Mouse (Mus musculus) kidney, embryonic 16.5 days (tissue): ENCODE measurements at regions not wholly inside any gene's neighbourhood (a gene's known extent, or its start where the extent isn't known, plus 50 kb on each side); places are given as distances from the start of the nearest gene placed in this dataset.
A peak's percentile ranks its signal among the peaks of the same experiment; 100 is the strongest.

Experiments
- ATAC-seq: fragments of 200-750 bp; cut with Nextera tagmentation; 2 replicates; pipeline ENCODE4 v1.8.0; 2017; ENCODE audit warnings: moderate TSS enrichment; ENCODE audit not compliant: low FRiP score, low TSS enrichment
- H3K27ac ChIP-seq: fragments of 300-500 bp; sonication (generic); 2 replicates; pipeline ENCODE4 v1.5.1; 2014; ENCODE audit warnings: low read length
- H3K27me3 ChIP-seq: fragments of 300-500 bp; sonication (generic); 2 replicates; pipeline ENCODE4 v1.6.1; 2014; ENCODE audit warnings: low read length, control low read depth, mixed read lengths; ENCODE audit not compliant: insufficient read depth
- H3K36me3 ChIP-seq: fragments of 300-500 bp; sonication (generic); 2 replicates; pipeline ENCODE4 v1.6.1; 2014; ENCODE audit warnings: low read length, control low read depth, mixed read lengths; ENCODE audit not compliant: insufficient read depth
- H3K4me1 ChIP-seq: fragments of 300-500 bp; sonication (generic); 2 replicates; pipeline ENCODE4 v1.6.1; 2014; ENCODE audit warnings: low read length, control low read depth, mixed read lengths; ENCODE audit not compliant: insufficient read depth
- H3K4me2 ChIP-seq: fragments of 300-500 bp; sonication (generic); replicated peaks from 2 replicates; pipeline ENCODE4 v1.6.1; 2014; ENCODE audit warnings: low read depth, low read length
- H3K4me3 ChIP-seq: fragments of 300-500 bp; sonication (generic); 2 replicates; pipeline ENCODE4 v1.5.1; 2014; ENCODE audit warnings: mild to moderate bottlenecking, low read length
- H3K9ac ChIP-seq: fragments of 300-500 bp; sonication (generic); replicated peaks from 2 replicates; pipeline ENCODE4 v1.6.1; 2014; ENCODE audit warnings: low read length
- H3K9me3 ChIP-seq: fragments of 300-500 bp; sonication (generic); 2 replicates; pipeline ENCODE4 v1.6.1; 2016; ENCODE audit warnings: low read length, control low read depth
- WGBS: fragments of 180-500 bp; shearing (Covaris S2); extraction: QIAGEN DNeasy Blood & Tissue Kit; methylation state at CpG from one replicate; pipeline ENCODE4 v1.1.7; 2014; 5-methylcytosine and 5-hydroxymethylcytosine counted together

DNA sequence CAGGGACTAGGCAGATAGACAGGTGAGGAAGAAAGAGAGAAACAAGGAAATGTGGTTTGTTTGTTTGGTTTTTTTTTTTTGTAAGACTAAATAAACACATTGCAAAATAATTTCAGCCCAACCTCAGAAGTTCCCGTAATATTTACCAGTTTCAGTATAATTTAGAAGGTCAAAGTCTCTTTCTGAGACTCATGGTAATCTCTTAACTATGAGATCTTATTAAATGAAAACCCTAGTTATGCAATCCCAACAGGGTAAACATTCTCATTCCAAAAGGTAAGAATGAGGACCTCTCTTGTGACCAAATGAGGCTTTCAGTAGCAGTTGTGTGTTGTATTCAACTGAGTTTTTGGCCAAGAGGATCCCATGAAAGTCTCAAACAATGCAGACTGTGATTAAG, 524.7 kb upstream of the Kif18a start:
- no peaks in the 10 kb centered on the region for H3K36me3 ChIP-seq
- H3K4me2 ChIP-seq = no peak overlapping the region
- no peak overlapping the region for H3K4me3 ChIP-seq
- no peak for ATAC-seq
- H3K27ac ChIP-seq = no peak overlapping the region
- no peaks in the 10 kb centered on the region for H3K4me1 ChIP-seq
- WGBS = 78% methylated on average over 1 of the region's 1 CpGs
- no peaks in the 10 kb centered on the region for H3K9me3 ChIP-seq
- no peaks in the 10 kb centered on the region for H3K27me3 ChIP-seq
- no peak overlapping the region for H3K9ac ChIP-seq

DNA sequence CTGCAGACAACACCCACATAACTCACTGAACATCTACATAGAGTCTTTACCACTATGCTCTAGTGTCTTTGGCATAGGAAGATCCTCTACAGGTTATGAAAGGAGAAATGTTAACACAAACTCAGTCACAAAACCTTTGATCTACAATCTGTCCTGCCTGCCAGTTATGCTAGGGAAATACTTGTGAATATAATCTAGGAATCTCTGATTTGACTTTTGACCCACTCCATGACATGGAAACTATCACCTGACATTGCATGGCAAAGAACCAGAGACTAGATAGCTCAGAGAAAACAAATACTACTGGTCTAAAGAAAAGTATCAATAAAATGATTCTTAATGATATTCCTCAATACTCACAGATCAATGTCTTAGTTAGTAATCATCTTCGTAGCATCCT, 524.3 kb upstream of the Kif18a start:
- ATAC-seq = no peak

DNA sequence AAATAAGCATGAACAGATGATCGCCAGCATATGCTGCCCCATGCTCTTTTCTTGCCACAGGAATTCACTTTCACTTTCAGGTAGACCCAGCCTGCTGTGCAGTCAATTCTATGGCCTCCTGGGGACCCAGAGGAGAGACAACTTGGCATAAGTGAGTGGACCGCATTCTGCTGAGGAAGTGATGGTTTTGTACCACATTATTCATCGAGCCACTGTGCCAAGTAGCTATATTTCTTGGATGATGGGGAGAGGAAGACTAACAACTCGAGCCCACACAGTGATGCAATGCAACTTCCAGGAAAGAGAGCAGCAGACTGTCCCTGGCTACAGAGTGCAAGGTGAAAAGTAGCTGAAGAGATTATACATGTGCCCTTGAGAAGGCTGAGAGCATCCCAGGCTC, 515.8 kb upstream of the Kif18a start:
- Histone ChIP-seq H3K9ac (no peak overlapping the region), H3K4me1 (no peaks in the 10 kb centered on the region), H3K27ac (no peak overlapping the region), H3K36me3 (no peaks in the 10 kb centered on the region), H3K9me3 (no peaks in the 10 kb centered on the region), H3K4me3 (no peak overlapping the region), H3K4me2 (no peak overlapping the region), H3K27me3 (no peaks in the 10 kb centered on the region)
- WGBS = 74% methylated on average over 4 of the region's 4 CpGs
- ATAC-seq = no peak

More for the DNA sequence above, 524.3 kb upstream of the Kif18a start:
- Histone ChIP-seq H3K27me3 (no peaks in the 10 kb centered on the region), H3K4me2 (no peak overlapping the region), H3K27ac (no peak overlapping the region), H3K4me1 (no peaks in the 10 kb centered on the region), H3K36me3 (no peaks in the 10 kb centered on the region), H3K4me3 (no peak overlapping the region), H3K9ac (no peak overlapping the region), H3K9me3 (no peaks in the 10 kb centered on the region)
- WGBS = 97% methylated on average over 1 of the region's 1 CpGs

DNA sequence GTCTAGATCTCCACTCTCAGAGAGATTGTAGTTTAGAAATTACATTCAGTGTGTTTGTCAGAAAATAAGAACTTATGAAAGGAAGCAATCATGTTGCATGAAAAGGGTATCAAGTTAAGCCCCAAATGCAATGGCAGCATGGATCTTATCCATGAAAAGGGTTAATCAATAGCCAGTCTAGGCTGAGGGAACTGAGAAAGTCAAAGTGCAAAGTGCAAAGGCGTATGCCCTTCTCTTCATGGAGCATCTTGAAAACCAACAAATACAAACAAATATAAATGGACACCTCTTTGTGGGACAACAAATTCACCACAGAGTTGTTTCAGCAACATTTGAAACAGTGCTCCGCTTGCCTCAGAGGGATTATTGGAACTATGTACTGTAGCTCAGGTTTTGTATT, 514.1 kb upstream of the Kif18a start:
- Histone ChIP-seq H3K9ac (no peak overlapping the region), H3K36me3 (no peaks in the 10 kb centered on the region), H3K4me1 (no peaks in the 10 kb centered on the region), H3K4me2 (no peak overlapping the region), H3K4me3 (no peak overlapping the region), H3K27me3 (no peaks in the 10 kb centered on the region), H3K9me3 (no peaks in the 10 kb centered on the region), H3K27ac (no peak overlapping the region)
- ATAC-seq = no peak
- 79% methylated on average over 2 of the region's 2 CpGs for WGBS

DNA sequence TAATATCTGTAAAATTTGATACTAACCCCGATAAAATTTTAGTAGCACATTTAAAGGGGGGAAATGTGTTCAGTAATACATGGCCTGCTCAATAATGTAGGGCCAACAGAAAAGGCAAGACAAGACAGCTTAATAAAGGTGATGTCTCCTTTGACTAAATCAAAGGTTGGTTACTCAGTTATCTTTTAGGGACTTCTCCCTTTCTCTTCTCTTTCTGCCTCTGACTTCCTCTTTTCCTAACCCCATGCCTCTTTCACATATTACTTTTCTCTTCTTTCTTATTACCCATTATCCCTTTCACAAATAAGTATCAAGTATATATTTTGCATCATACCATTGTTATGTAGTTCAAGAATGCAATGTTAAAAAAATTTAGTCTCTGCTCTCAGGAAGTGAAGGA, 510.2 kb upstream of the Kif18a start:
- no peaks in the 10 kb centered on the region for H3K9me3 ChIP-seq
- H3K4me1 ChIP-seq = no peaks in the 10 kb centered on the region
- H3K36me3 ChIP-seq = no peaks in the 10 kb centered on the region
- ATAC-seq = no peak
- no peak overlapping the region for H3K4me3 ChIP-seq
- H3K4me2 ChIP-seq = no peak overlapping the region
- H3K27ac ChIP-seq = no peak overlapping the region
- H3K9ac ChIP-seq = no peak overlapping the region
- 92% methylated on average over 1 of the region's 1 CpGs for WGBS
- H3K27me3 ChIP-seq = no peaks in the 10 kb centered on the region

DNA sequence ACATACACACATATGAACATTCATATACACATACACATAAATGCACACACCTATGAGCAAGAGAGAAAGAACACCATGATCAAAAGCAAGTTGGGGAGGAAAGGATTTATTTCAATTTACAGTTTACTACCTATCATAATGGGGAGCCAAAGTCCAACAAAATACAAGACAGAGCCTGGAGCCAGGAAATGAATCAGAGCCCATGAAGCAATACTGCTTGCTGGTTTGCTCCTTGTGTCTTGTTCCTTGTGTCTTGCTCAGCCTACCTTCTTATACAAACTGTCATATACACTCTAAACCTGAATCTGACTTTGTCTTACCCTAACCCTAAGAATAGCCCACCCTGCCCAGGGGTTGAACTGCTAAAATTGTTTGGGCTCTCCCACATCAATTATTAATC, 497.1 kb upstream of the Kif18a start:
- no peak overlapping the region for H3K4me3 ChIP-seq
- no peaks in the 10 kb centered on the region for H3K36me3 ChIP-seq
- ATAC-seq = no peak
- H3K27me3 ChIP-seq = no peaks in the 10 kb centered on the region
- no peaks in the 10 kb centered on the region for H3K4me1 ChIP-seq
- H3K9ac ChIP-seq = no peak overlapping the region
- H3K9me3 ChIP-seq = no peaks in the 10 kb centered on the region
- no peak overlapping the region for H3K27ac ChIP-seq
- no peak overlapping the region for H3K4me2 ChIP-seq

DNA sequence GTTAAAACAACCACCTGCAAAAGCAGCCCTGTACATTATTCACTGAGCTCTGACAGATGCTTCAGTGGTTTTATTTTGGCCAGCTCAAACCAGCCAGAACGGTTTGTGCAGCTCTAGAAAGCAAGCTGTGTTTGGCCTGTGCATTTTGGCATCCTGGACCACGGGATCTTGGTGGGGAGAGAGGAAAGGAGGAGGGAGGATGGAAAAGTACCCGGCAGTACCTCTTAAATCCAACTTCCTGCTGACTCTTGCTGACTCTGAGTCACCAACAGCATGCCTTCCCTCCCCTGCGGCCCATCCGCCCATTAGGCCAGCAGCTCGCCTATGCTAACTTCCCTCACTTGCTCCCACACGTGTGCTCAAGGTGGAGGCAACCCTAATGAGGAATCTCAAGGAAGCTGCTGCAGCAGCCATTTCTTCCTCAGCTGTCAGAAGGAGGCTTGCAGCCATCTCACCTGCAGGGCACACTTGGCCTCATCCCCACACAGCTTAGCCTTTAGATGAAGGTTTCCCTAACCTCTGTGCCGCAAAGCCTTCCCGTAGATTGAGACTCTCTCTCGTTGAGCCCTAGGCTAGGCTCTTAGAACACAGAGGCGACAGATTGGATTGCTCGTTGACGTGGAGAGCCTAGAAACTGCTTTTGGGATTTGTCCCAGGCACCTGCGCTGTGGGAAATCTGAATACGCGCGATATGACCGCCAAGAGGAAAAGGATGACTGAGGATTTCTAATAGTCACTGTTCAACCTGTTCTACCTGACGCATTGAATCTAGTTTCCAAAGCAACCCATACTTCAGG, 495.2 kb upstream of the Kif18a start:
- no peaks in the 10 kb centered on the region for H3K36me3 ChIP-seq
- H3K9ac ChIP-seq = no peak overlapping the region
- no peaks in the 10 kb centered on the region for H3K27me3 ChIP-seq
- H3K4me1 ChIP-seq = no peaks in the 10 kb centered on the region
- ATAC-seq = peak; percentile 67; the same call in 1 of the 2 replicates
- H3K27ac ChIP-seq = no peak overlapping the region
- no peak overlapping the region for H3K4me3 ChIP-seq
- H3K9me3 ChIP-seq = no peaks in the 10 kb centered on the region
- WGBS = 77% methylated on average over 19 of the region's 19 CpGs
- H3K4me2 ChIP-seq = no peak overlapping the region

DNA sequence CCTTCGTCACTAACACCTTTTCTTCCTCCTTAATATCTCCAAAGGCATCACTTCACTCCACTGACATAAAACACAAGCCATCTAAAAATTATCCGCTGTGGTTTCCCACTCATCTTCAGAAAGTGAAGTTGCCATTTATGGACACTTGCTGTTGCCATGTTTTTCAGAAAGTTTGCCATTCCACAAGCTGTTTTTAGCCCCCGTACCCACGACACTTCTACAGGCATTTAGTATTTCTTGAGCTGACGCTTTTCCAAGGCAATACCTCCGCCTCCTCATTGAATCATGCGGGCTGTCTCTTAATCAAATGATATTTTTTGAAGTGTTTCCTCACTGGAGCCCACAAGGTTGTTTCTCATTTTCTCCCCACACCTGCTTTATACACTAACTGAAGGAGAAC, 491.4 kb upstream of the Kif18a start:
- Histone ChIP-seq H3K36me3 (no peaks in the 10 kb centered on the region), H3K4me3 (no peak overlapping the region), H3K27ac (no peak overlapping the region), H3K4me1 (no peaks in the 10 kb centered on the region), H3K9me3 (no peaks in the 10 kb centered on the region), H3K27me3 (no peaks in the 10 kb centered on the region), H3K4me2 (no peak overlapping the region), H3K9ac (no peak overlapping the region)
- ATAC-seq = no peak
- WGBS = 90% methylated on average over 7 of the region's 7 CpGs

DNA sequence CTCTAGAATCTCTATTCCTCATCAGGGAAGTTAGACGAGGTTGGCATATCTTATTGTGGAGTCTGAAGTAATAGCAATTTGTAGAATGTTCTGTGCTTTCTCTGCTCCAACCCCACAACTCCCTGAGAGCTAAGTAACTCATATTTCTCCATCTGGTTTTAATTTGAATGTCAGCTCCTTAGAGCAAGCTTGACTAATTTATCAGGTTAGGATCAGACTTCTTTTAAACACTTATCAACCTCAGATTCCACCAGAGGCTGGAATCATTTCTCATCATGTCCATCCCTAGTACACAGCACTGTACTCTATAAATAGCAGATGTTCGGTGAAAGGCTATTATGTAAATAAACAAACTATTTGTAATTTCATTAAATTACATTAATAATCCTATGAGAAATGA, 485.4 kb upstream of the Kif18a start:
- Histone ChIP-seq H3K27me3 (no peaks in the 10 kb centered on the region), H3K9ac (no peak overlapping the region), H3K4me3 (no peak overlapping the region), H3K4me1 (no peaks in the 10 kb centered on the region), H3K27ac (no peak overlapping the region), H3K9me3 (no peaks in the 10 kb centered on the region), H3K36me3 (no peaks in the 10 kb centered on the region), H3K4me2 (no peak overlapping the region)
- ATAC-seq = no peak
- 60% methylated on average over 2 of the region's 2 CpGs for WGBS

DNA sequence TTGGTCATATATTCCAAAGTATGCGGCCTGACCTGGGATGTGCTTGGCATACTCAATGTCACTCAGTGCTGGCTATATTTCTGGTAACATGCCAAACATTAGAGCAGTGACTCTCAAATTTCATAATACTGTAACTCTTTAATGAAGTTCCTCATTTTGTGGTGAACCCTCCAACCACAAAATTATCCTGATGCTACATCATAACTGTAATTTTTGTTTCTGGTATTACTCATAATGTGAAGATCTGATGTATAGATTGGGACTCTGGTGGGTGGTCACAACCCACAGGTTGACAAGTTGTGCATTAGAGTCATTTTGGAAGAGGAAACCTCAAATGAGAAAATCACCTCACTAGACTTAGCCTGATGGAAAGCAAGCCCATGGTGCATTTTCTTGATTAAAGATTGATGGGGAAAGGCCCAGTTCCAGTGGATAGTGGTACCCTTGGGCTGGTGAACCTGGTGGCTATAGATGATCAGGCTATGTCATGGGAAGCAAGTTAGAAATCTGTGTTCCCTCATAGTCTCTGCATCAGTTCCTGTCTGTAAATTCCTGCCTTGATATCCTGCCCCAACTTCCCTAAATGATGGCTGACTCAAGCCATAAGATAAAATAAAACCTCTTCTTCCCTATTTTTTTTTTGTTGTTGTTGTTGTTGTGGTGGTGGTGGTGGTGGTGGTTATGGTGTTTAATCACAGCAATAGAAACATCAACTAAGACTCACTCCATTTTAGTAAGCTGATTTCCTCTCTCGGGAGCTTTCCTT, 483.5 kb upstream of the Kif18a start:
- WGBS = 84% methylated on average over 2 of the region's 2 CpGs

More for the DNA sequence above, 483.5 kb upstream of the Kif18a start:
- no peaks in the 10 kb centered on the region for H3K27me3 ChIP-seq
- no peak overlapping the region for H3K27ac ChIP-seq
- no peaks in the 10 kb centered on the region for H3K9me3 ChIP-seq
- no peaks in the 10 kb centered on the region for H3K36me3 ChIP-seq
- ATAC-seq = no peak
- no peak overlapping the region for H3K4me3 ChIP-seq
- no peak overlapping the region for H3K4me2 ChIP-seq
- H3K4me1 ChIP-seq = no peaks in the 10 kb centered on the region
- no peak overlapping the region for H3K9ac ChIP-seq
